Mouse (Mus musculus) adrenal gland, adult 8-10 months (tissue): ENCODE results near the gene Pltp. TPM values are rescaled to one million over a fixed set of nuclear protein-coding genes. Genes with fewer than 3 reads are reported as not detected.
"Not testable (repeated sequence)": the region's sequence is repeated elsewhere in the genome, so short reads cannot be mapped to it uniquely, and the experiment has no call there.

ENCODE experiments used
- DNase-seq: peaks from one replicate; pipeline ENCODE4 v3.0.0; 2022
- total RNA-seq, 4 experiments: library from RNA; stranded (reverse); gene quantifications; 2 replicates each; pipeline ENCODE4 v1.2.4; 2022

Gene Pltp
- total RNA-seq, 4 experiments from 2014 or later, result 26.0 to 57.3 (median 35.5) TPM

GRCm38 (mm10) chr2:164878509-164879227 lies 21.2 kb upstream of the Pltp start:
- peak; percentile 63 for DNase-seq

- not testable (repeated sequence) for DNase-seq
Measured at GRCm38 (mm10) chr2:164877376-164878215, 20.1 kb upstream of the Pltp start.

GRCm38 (mm10) chr2:164875648-164876047 lies 18.1 kb upstream of the Pltp start:
- not testable (repeated sequence) for DNase-seq

- no peak for DNase-seq
Measured at GRCm38 (mm10) chr2:164874239-164874769, 16.8 kb upstream of the Pltp start.

GRCm38 (mm10) chr2:164873621-164874020 lies 16.1 kb upstream of the Pltp start:
- no peak for DNase-seq

GRCm38 (mm10) chr2:164871602-164872303 lies 14.2 kb upstream of the Pltp start:
- DNase-seq, result no peak

- DNase-seq, result no peak
Measured at GRCm38 (mm10) chr2:164868491-164868890, 11.0 kb upstream of the Pltp start.

- no peak for DNase-seq
Measured at GRCm38 (mm10) chr2:164867566-164867965, 10.1 kb upstream of the Pltp start.

GRCm38 (mm10) chr2:164866741-164867551 lies 9.4 kb upstream of the Pltp start:
- peak; percentile 72 for DNase-seq

GRCm38 (mm10) chr2:164864593-164864992 lies 7.1 kb upstream of the Pltp start:
- DNase-seq, result no peak

- DNase-seq, result not testable (repeated sequence)
Measured at GRCm38 (mm10) chr2:164863411-164863810, 5.9 kb upstream of the Pltp start.

GRCm38 (mm10) chr2:164862179-164862861 lies 4.8 kb upstream of the Pltp start:
- DNase-seq, result peak; percentile 63

- DNase-seq, result no peak
Measured at GRCm38 (mm10) chr2:164861094-164861493, 3.6 kb upstream of the Pltp start.

GRCm38 (mm10) chr2:164859640-164860432 lies 2.3 kb upstream of the Pltp start:
- no peak for DNase-seq

GRCm38 (mm10) chr2:164859155-164859554 lies 1.6 kb upstream of the Pltp start:
- DNase-seq, result no peak

- no peak for DNase-seq
Measured at GRCm38 (mm10) chr2:164857842-164858553, 487 bp upstream of the Pltp start.

GRCm38 (mm10) chr2:164856309-164857100 lies 1.0 kb downstream of the Pltp start:
- DNase-seq, result no peak

GRCm38 (mm10) chr2:164855572-164855971 lies 1.9 kb downstream of the Pltp start:
- DNase-seq, result not testable (repeated sequence)

- DNase-seq, result no peak
Measured at GRCm38 (mm10) chr2:164850061-164850460, 7.5 kb downstream of the Pltp start.
